Mouse (Mus musculus): ENCODE data around the gene Ccnd2.
A peak's percentile ranks its signal among the peaks of the same experiment; 100 is the strongest.

The Ccnd2 gene

DNA sequence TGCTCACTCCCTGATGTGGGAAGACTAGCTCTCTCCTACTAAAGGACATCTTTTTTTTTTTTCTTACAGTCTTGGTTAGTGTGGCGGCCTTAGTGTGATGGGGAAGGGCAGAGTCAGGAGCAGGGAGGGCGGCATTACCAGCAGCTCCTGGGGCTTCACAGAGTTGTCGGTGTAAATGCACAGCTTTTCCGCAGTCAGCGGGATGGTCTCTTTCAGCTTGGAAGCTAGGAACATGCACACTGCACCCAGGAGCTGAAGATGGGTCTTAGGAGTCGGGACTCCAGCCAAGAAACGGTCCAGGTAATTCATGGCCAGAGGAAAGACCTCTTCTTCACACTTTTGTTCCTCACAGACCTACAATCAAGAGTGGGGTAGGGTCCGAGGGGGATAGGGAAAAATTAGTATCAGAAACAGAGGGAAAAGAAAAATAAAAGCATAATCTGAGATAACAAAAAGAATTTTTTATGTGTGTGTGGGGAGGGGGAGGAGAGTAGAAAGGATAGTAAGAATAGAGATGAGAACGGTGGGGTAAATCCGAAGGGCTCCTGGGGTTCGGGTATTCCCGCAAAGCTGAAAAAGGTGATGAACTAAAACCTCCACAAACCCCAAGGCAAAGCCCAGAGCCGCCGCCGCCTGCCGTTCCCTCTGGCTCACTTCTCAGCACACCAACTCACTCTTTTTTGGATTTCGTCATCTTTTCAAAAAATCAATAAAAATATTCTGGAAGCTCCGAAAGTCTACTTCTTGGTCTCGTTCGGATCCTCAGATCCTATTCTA lies 3.3 kb downstream of the Ccnd2 start:
- peak; percentile 41 to 46 for DNase-seq

DNA sequence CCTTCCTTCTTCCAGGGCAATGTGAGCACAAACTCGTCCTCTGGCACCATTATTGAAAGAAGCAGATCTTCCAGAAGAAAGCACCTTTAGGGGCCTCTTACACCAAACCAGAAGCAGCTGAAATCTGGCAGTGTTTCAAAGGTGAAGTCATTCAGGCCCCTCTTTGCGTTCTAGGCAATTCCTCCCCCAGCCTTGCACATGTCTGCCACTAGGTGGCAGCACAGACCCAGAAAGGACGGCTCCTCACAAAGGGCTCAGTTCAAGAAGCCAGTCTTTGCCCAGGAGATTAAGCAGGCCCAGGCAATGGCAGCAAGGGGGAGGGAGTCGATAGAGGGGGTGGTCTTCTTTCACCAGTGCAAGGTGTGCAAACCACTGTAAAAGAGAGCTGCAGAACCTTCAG lies 4.3 kb downstream of the Ccnd2 start:
- peak; percentile 89 to 90 for DNase-seq

DNA sequence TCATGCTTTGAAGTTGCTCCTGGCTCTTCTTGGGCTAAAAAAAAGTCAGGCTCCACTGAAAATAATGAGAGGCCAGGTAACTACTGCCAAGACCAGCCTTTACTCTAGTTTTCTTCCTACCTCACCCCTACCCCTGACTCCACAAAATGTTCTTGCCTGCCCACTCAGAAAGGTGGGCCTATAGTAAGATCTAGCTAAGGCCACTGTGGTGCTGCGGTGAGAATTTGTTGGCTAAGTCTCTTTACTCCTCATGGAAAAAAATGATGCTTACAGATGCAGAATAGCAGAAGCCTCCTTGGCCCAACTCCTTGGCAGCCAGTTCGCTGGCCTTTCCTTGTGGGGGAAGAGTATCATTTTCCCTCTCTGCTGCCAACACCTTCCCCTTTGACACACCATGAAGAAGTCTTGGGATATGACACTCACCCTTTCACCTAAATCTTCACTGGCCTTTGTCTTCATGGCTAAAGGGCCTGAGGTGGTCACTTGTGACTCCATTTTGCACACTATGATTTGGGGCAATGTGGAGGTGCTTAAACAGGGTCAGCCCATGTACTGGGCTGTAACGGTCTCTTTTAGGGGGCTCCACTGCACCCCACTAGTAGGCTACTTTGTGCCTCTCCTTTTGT lies 5.6 kb downstream of the Ccnd2 start:
- DNase-seq = no peak

DNA sequence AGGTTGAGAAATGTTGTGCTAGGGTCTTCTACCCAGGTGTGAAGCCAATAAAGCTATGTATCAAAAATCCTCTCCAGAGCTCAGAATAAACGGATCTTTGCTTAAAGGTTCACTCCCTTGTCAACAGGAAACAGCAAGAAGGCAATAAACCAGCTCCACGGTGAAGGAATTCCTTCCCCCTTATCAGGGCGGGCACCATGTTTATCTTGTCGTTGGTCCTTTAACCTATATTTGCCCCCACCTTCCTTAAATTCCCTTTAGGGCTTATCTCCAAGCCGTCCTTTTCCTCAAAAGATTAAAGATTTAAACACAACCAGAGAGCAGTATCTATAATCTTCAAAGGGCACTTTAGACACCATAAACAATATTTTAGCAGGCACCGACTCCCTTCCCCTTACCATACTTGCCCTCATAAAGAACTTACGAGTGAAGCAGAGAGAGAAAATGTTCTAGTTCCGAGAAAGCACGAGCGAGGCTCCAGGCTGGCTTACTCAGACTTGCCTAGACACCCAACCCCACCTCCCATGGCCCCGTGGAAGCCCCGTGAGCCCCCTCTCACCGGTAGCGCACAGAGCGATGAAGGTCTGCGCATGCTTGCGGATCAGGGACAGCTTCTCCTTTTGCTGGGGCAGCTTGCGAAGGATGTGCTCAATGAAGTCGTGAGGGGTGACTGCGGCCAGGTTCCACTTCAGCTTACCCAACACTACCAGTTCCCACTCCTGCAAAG lies 6.4 kb downstream of the Ccnd2 start:
- DNase-seq = no peak

DNA sequence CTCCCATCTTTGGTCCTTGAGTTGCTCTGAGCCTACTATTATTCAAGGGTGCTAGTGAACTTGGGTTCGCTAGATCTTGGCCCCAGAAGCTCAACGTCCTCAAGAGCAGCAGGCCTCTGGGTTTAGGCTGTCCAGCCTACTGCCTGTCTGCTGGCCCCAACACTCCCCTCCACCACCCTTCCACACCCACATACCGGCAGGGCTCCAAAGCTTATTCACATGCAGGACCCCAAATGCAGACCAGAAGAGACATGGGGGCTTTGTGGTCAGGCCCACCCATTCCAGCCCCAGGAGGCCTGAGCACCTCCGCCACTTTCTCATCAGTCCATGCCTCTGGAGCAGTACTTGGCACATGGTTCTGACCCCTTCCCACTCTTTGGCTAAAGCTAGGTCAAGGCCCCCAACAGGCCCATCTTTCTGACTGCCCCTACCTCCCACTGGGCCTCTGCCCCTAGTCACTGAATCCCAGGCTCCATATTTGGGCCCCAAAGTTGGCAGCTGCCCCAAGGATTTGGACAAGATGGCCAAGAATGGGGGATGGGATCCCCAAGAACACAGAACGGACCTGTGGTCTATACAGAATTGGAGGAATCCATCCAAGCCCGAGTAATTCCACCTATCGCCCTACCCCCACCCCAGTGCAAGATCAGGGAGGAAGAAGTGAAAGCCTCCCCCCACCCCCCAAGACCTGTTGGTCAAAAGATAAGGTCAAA lies 8.3 kb downstream of the Ccnd2 start:
- no peak for DNase-seq

DNA sequence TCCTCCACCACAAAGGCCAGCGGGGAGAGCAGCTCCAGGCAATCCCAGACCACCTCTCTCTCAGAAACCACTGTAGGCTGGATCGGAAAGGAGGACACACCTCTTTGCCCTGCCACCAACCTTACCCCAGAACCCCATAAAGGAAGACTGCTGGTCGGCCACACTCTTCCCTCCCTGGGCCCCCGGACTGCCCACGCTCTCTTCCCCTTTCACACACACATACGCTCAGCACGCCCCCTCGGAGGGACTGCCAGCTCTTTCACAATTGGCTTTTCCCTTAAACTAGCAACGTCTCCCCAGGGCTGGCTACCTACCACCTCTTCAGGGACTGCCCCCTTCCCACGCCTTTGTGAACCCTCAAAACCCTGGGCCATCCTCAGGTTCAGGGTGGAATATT lies 8.9 kb downstream of the Ccnd2 start:
- no peak for DNase-seq

DNA sequence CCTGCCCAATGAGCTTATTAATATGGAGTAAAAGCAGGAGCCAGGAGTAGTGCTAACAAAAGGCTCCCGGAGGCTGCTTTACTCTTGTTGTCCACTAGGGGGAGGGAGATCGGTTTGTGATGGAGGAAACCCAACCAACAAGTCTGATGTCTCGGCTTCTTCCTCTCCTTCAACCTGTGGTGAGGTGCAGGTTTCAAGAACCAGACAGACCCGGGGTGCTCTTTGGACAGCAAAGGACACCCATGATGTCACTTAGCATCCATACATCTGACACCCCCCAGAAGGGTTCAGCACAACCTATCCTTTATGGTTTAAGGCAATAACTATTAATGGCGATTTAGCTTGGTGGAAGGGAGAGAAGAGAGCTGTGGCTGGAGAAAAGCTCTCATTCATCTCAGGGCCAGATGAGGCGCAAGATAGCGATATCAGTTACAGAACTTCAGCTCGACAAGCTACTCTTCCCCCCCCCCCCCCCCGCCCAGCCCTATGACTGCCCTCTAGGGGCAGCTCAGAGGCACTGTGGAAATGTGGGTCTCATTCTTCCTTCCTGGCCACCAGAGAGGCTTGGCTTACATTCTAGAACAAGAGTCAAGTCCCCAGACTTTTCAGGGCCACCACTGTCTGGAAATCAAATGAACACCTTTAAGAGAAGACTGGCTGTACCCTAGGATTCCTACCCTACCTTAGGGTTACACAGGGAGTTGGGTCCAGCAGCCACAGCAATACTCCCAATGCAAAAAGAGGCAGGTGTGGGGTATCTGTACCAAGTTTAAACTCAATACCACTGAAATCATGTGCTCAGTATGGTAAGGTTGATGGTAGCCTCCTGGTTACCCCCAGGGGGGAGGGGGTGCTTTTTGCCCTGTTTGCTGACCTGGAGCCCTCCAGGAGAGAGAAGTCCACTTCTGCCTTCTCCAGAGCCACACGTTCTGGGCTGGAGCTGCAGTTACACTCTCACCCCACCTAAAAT lies 9.6 kb downstream of the Ccnd2 start:
- peak; percentile 71 to 75 for DNase-seq

DNA sequence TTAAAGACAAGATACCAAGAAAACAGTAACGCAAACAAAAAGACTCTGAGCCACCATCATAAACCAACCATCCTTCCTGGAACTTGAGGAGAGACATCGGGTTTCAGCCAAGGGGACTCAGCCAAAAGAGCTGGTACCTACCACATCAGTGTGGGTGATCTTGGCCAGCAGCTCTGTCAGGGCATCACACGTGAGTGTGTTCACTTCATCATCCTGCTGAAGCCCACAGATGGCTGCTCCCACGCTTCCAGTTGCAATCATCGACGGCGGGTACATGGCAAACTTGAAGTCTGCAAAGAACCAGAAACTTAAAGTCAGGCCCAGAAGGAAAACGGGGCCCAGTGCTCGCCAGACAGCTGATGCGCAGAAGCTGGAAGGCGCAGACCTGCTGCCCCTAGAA lies 13.0 kb downstream of the Ccnd2 start:
- DNase-seq = no peak

DNA sequence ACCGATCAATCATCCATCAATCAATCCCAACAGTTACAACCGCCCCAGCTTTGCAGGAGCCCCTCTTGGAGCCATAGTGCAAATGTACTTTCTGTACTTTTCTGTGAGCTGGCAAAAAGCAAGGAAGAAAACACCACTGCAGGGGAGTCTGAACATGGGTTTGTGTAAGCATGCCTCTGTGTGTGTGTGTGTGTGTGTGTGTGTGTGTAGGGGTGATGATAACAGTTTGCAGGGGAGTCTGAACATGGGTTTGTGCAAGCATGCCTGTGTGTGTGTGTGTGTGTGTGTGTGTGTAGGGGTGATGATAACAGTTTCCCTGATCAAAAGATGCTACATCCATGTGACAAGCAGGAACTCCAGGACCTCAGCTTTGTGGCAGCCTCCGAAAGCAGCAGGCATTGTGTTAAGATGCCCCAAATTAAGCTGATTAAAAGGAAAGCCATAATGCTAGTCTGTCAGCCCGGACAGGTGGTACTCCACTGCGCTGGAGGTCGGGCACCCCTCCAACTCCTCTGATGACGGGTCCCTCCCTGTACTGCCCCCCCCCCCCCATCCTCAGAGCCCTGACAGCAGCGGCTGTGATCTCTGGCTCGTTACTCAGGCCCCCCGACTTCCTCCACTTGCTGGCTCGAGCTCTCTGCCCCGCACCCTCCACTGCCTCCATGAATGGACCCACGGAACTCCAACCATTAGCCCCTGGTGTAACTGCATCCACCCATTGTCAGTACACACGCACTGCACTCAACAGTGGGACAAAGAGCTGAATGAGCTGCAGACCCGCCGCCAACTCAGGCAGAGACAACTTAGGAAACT lies 18.4 kb downstream of the Ccnd2 start:
- DNase-seq = no peak

DNA sequence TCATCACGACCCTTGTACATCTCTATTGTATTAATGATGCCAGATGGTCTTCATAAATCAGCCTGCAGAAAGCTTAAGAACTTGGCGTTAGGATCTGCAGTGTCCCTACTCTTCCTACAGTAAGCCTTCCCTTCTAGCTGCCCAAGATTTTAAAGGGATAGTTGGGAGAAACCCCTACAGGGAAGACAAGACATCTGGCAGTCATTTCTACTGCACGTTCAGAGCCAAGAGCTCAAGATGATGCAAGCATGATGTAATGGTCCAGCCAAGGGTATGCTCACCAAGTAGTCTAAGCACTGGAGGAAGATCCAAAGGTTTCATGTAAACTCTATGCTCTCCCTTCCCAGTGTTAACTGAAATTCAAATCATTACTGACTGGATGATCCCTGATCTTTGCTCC lies 19.3 kb downstream of the Ccnd2 start:
- DNase-seq = no peak

DNA sequence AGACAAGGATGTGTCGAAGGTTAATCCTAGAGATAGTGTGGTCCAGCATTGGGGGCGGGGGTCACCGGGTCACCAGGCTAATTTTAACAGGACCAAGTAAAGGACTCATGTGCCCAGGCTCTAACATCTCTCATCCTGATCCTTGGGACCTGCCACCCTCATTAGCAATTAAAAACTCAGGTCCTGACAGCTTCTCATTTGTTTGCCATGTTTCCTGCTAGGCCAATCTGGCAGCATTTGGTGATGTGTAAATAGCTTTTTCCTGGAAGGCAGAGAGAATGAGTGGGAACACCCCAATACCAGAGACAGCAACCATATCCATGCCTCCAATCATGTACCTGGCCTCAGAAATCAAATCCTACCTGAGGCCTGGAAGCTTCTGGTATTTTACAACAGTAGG lies 20.0 kb downstream of the Ccnd2 start:
- DNase-seq = no peak

DNA sequence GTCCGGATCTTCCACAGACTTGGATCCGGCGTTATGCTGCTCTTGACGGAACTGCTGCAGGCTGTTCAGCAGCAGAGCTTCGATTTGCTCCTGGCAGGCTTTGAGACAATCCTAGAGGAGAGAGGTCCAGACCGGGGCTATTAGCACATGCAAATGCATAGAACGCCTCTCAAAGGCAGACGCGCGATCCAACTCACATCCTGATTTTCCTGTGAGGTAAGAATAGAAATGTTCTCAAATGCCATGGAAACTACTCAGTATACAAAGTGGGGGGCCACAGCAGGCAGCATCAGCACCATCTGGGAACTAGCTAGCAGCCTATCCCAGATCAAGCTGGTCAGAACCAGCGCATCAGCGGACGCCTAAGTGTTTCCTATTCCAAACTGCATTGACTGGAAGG lies 21.6 kb downstream of the Ccnd2 start:
- no peak for DNase-seq

DNA sequence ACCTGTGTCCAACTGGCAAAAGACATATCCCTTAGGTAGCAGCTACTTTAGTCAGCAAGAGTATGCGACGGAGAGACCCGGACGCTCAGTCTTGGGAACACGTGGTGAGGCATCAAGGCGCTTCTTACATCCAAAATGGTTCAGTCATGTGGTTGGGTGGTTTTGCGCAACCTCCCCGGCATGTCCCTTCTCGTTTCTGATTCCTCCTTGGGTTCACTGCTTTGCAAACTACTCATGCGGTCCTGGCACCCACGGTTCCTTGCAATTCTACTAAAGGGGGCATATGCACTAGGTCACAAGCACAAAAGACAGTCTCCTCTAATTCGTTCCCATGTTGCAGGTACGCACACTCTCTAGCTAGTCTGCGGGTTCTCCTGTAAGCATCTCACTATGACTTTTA lies 22.3 kb downstream of the Ccnd2 start:
- DNase-seq = no peak

DNA sequence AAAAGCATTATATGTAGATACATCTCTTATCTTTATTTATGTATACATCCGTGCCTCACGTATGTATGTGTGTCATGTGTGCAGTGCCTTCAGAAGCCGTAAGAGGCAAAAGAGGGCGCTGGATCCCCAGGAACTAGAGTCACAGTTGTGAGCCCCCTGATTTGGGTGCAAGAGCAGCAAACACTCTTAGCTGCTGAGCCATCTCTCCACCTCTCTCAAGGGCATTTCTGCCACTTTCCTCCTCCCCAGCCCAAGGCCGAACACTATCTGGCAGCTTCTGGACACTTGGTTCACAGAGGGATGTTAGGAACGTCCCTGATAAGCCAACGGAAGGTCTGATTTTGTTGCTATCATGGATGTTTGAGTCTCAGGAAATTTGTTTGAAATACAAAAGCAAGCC lies 28.5 kb downstream of the Ccnd2 start:
- DNase-seq = no peak

DNA sequence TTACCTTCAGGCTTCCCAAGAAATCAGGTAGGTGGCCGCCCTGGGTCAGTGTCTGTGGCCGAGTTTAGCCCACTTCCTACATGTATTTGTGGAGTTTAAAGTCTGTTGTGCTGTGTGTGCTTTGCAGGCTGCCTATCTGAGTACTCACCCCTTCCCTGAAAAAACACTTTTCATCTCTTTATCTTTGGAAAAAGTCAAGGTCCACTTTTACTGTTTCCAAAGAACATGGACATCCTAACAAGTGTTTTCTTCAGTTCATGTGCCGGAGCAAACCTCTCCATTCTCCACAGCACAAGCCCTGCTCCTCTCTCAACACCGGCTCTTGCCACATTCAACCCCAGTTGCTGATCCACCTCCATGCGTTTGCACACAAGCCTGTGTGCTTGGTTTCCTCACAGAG lies 29.0 kb downstream of the Ccnd2 start:
- no peak for DNase-seq

DNA sequence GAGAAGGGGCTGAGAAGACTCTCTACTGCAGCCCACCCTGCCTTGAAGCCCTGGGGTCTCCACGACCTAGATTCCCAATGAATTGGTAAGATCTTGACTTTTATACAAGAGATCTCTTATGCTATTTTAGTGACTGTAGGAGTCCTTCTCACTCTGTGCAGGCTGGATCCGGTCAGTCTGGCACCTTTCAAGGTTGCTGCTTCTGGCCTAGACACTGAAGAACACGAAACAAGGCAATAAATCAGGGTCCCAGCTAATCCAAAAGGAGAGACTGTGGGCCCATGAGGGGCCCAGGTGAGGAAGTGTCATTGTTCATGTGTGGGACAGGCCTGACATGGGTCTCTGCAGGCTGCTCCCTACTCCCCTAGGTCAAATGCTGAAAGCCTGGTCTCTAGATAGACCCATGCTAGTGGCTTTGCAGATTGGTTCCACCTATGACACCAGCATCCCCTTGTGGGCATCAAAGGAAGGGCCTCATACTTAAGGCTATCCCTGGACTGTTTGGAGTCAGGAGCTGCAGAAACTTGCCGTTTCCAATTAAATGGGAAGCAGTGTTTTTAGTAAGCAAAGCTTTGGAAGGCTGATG lies 29.7 kb downstream of the Ccnd2 start:
- no peak for DNase-seq

DNA sequence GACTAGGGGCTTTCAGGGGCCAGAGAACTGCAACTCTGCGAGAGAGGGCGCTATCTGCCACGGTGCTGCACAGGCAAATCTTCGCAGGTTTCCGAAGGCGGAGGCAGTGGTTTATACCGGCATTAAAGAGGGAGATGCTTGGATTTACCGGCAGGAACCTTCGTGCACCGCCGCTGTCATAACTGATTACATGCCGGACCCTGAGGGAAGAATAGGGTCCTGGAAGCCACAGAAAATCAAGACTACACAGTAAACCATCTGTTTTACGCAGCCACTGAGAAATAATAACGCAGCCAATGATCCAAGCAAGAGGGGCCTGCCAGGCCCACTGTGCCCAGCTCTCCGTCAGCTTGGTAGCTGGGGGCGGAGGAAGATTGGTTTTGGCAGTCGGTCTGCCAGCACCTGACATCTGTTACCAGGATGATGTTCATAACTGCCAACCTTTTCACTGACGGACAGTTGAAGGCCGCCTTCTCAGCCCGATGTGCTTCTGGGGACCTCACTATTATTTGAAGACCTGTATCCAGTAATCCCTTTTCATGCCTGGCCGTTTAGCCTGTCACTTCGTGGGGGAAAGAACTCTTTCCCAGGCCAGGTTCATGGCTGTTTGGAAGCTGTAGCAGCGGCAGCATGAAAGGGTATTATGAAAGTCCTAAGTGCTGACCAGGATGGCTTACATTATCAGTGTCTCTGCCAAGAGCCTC lies 37.1 kb downstream of the Ccnd2 start:
- DNase-seq = no peak

DNA sequence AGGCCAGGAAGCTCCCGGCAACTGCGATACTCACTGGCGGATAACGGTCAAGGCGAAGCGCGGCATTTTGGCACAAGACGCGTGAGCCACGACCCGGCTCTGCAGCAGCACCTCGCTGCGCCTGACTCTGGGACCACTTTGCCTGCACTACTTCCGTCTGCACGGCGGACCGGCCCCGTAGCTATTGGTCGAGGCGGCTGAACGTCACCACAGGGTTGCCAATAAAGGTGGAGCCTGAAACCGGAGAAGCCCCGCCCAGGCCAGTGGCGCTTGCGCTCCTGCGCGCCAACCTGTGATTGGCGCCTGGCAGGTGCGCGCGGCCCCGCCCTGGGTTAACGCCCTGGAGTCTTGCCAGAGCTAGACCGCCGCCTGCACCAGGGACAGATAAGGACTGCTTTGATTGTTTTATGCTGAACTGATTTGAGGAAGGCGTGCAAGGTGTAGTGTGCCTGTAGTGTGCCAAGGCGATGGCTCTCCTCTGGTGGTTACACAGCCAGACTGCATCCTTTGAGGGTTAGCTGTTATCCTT lies 42.5 kb downstream of the Ccnd2 start, which contains the start of gene Tigar:
Gene Tigar, minus strand, starts transcription at position 156 of the 529 bp plus-strand sequence.
- DNase-seq = peak; percentile 96 to 97

DNA sequence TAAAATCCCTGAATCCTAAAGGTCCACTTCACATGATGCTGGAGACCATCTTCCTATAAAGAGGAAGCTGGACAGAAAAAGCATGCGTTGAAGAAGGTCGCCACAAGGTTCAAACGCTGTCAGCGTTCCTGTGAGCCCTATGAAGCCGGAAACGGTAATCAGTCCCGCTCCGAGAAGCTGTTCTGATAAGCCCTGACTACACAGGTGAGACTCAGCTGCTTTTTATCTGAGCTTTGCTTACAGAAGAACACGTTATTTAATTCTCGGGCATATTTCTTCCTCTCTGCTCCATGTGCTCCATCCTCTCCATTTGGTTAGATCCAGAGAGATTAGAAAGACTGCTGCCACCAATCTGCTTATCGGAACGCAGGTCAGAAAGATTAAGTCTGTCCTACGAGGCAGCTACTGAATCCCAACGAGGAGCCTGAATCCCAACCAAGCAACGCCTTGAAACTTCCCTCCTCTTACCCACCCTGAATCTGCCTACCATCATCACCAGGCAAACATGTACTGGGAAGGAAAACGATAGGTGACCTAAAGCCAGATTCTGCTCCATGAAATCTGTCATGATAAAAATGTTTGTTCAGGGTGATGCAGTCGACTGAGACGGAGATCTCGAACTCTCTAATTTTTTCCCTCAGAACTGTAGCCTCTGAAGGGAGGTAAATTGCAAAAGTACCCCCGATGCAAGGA lies 43.5 kb downstream of the Ccnd2 start:
- DNase-seq = peak; percentile 3 to 11

Measured in B cell, adult 2 months (primary cell).